Mouse (Mus musculus) ovary, postnatal 36 days (tissue): ENCODE data around the gene Cfap44.
A peak's percentile ranks its signal among the peaks of the same experiment; 100 is the strongest.

ENCODE experiments used
- DNase-seq: peaks from one replicate; pipeline ENCODE4 v3.0.0; 2022; ENCODE audit warnings: low spot score, mixed read lengths

Gene Cfap44

DNA sequence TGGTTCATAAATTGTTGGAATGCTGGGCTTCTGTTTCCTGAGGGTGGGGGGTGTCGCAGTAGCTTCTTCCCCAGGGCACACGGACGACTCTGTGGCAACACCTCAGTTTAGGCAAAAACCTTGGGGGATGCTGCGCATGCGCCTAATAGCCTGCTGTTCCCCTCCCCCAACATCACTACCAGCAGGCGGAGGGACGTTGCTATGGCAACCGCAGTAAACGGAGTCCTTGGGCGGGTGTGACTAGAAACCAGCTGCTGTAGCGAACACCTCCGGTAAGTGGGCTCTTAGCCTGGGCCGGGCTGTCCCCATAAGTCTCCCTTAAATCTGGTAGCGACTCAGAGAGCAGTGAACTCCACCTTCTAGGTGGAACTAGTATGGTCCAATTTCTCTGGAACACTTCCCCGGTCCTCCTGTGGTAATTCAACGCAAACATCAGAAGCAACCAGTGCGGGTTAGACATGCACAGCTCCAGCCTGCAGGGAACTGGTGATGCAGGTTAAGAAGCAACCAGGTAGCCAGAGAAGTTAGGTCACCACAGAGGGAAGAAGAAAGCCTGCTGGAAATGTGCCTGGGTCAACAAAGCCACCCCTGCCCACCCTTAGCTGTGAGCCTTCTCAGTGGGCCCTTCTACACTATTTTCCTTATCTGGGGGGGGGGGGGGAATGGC lies at the start of gene Cfap44:
Gene Cfap44, plus strand, starts transcription at position 220 of the 667 bp plus-strand sequence.
- peak; percentile 73 for DNase-seq

DNA sequence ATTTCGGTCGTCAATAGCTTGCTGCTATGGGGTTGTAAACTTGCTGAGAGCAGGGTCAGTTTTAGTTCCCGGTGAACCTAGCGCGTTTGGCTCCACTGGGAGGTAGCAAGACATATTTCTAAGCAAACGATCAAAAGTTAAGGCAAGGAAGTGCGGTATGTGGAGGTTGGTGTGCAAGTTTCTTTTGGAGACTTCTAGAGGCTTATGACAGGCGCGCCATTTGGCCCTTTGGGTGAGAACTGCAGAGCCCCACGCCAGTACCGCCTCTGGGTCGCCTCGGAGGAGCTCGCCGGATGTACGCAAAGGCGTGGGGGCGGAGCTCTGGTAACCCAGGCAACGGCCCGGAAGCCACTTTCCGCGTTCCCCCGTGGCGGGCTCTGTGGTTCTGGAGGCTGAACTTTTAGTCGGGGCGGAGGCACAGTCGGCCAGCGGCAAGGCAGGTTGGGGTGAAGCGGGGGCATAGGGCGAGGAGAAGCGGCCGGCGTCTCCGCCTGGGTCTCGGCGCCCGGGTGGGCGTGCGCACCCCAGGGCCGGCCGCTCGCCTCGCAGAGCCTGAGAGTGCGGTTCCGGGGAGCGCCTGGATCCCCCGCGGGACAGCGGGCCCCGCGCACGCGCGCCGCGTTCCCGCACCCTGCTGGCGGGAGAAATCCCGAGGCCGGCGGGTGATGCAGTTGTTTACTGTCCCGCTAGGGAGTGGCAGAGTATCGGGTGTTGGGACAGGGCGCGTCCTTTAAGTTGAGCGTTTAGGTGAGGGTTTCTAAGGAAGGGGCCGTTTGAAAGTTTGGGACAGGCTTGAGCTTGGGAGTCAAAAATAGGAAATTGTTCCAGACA lies 47.3 kb upstream of the Cfap44 start, which contains the start of gene Spice1:
Gene Spice1, plus strand, starts transcription at position 51 of the 831 bp plus-strand sequence.
- DNase-seq: peak; percentile 92

DNA sequence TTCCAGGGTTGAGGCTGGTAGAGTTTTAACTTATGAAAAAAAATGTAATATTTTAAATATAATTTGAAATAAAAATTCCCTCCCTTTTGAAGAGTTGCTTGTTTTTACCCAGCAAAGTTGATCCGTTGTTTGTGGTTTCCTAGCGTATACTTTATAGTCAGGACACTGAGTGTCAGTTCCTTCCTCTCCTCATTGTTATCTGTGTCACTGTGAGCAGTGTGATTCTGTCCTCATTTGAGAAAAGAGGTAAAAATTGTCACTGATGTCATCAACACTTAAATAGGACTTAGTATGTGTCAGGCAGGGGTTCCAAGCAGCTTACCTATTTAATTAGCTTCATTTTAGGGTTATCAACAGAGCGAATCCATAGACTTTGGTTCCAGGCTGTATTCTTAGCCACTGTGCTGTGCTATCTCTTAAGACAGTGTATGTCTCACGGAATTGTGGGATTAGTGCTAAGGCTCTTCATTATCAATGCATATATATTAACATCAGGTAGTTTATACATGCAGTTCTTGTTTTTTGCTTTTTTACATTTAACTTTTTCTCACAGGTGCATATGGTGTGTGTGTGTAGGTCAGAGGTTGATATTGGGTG lies 44.7 kb upstream of the Cfap44 start:
- DNase-seq: no peak

DNA sequence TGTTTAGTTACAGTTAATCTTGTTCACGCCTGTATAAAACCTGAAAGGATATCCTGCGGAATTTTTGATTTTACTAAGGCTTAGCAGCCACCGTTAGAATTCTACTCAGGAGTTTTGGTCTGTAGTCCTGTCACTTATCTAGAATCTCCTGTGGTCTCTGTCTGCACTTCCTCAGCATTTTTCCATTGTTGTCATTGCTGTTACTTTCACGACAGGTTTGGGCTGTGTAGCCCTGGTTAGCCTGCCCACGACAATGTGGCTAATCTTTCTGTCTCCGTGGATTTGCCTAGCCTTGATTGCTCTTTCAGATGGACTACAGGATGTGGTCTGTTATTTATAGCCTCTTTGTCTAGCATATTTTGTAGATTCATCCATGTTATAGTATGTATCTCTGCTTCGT lies 38.3 kb upstream of the Cfap44 start:
- no peak for DNase-seq

DNA sequence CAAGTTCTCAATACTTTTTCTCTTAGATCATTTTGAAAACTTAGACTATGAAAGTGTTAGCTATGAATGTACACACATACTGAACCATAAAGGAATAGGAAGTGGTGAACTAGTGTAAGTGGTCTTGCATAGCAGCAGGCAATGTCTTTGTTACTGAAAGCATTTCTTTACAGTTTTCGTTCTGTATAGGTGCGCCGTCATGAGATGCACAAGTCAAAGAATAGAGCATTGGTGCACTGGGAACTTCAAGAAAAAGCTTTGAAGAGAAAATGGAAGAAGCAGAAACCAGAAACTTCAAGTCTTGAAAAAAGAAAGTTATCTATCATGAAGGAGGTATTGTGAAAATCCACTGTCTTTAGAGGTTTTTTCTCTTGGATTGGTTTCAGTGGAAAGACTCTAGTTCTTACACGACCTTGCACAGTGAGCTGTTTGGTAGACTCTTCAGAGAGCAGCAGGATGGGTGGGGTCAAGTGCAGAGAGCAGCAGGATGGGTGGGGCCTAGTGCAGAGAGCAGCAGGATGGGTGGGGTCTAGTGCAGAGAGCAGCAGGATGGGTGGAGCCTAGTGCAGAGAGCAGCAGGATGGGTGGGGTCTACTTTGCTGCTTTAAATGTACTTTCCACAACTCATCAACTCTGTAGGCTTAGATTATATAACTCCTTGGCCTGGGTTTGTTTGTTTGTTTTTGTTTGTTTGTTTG lies 36.9 kb upstream of the Cfap44 start:
- no peak for DNase-seq

DNA sequence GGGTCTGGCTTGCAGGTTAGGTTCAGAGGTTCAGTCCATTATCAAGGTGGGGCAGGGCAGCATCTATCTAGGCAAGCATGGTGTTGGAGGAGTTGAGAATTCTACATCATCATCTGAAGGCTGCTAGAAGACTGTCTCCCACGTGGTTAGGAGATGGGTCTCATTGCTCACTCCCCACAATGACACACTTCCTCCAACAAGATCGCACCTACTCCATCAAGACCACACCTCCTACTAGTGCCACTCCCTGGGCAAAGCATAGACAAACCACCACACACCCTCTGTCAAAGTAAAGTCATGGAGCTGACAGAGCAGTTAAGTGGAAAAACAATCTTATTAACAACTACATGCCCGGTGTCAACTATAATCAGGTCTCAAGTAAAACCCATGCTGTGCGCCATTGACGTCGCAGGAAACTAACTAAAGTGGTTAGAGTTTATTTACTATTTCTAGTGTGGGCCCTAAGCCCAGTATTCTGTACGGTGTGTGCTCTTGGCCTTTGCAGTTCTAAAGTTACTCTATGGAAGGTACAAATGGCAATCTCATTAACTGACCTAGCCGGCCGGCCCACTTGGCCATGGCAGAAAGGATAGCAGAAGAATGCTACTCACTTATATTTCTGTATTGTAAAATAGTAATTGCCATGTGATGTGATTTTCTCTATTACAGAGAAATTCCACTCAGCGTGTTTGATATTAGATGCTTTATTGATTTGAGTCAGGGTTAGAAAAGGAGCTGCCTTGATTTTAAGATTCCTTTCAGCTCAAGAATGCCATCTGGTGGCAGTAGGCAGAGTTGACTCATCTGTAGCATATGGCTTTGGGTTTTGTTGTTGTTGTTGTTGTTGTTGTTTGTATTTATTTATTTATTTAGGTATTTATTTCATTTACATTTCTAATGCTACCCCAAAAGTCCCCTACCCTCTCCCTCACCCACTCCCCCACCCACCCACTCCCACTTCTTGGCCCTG lies 32.4 kb upstream of the Cfap44 start:
- no peak for DNase-seq

DNA sequence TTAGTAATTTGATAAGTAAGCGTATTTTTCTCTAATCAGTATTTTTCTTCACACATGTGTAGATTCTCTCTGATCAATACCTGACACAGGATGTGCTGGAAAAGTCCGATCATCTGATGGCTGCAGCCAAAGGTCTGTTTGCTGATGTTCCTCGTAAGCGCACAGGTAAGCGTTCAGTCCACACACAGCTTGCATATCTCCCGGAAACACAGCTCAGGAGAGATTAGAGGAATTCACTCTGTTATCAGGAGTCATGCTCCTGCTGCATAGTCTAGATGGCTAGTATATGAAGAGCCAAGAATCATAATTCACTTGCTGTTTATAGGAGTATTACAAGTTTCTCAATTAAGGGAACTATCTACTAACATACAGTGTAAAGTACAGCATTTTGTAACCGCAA lies 29.1 kb upstream of the Cfap44 start:
- DNase-seq: no peak

DNA sequence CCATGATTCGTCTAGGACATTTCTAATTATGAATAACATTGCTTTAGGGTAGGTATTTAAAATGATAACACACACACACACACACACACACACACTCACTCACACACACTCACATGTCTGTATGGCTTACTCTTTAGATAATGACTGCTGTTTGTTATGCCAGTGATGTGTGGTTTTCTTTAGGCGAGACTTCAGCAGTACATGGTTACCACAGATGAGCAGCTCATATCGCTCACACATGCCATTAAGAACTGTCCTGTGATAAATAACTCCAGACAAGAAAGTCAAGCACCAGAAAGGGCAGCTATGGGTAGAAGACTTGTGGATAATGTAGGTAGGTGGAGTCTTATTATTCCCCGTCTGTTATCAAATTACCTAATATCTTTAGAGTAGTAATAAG lies 19.1 kb upstream of the Cfap44 start:
- DNase-seq: no peak

DNA sequence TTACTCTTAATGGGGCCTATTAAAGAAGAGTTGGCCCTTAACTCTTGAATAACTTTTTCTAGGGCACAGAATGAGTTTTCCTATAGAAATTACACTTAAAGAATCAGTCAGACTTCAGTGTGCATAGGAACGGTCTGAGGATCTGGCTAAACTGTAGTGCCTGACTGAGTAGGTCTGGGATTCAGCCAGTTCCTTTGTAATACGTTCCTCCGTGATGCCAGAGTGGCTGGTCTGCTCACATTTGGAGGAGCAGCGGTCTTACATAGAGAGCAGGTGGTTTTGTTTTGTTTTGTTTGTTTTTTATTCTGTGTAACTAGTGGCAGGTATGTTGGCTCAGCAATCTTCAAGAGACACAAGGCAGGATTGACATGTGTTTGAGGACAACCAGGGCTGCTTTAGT lies 14.6 kb upstream of the Cfap44 start:
- no peak for DNase-seq

DNA sequence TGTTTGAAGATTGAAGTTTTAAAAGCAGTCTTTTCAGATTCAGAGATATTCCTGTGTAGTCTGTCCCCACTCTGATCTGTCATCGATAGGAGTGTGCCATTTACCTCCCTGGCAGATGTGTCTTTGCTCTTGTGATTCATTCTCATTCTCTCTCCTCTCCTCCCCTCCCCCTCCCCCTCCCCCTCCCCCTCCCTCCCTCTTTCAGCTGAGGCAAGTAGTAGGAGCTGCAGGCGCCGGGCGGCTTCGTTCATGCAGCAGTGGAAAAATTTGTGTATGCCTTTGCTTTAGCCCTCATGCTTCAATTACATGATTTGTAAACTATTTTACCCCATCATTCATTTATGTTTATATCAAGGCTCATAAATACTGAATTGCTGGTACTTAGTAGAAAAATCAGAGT lies 13.0 kb upstream of the Cfap44 start:
- DNase-seq: no peak

DNA sequence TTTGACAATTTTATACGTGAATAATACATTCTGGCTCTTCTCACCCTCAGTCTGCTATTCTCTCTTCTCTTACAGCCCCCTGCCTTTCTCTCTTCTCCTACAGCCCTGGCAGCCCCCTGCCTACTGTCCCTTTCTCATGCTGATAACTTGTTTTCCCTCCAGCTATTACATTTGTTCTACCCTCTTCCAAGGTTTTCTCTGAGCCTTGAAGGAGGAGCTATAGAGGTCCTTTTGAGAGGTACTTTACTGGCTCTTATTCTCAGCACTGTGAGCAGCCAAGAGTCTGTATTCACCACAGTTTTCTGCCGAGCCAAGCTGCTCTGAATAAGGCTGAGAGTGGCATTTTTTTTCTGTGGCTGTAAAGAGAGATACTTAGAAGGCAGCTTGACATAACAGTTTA lies 11.0 kb upstream of the Cfap44 start:
- no peak for DNase-seq

DNA sequence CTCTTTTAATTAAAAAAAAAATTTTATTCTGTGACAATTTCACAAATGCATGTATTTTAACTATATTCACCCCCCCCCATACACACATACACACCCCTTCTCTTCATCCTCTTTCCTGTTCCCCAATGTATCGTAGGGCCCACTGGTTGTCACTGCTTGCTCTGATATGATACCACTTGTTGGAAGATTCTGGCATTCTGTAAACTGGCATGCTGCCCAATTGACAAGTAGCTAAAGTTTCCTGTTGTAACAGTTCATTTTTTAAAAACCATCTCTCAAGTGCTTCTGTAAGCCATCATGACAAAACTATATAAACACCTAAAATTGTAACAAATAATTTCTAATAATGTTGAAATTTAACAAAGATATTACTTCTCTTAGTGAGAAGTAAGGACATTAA lies 10.3 kb upstream of the Cfap44 start:
- DNase-seq: no peak

DNA sequence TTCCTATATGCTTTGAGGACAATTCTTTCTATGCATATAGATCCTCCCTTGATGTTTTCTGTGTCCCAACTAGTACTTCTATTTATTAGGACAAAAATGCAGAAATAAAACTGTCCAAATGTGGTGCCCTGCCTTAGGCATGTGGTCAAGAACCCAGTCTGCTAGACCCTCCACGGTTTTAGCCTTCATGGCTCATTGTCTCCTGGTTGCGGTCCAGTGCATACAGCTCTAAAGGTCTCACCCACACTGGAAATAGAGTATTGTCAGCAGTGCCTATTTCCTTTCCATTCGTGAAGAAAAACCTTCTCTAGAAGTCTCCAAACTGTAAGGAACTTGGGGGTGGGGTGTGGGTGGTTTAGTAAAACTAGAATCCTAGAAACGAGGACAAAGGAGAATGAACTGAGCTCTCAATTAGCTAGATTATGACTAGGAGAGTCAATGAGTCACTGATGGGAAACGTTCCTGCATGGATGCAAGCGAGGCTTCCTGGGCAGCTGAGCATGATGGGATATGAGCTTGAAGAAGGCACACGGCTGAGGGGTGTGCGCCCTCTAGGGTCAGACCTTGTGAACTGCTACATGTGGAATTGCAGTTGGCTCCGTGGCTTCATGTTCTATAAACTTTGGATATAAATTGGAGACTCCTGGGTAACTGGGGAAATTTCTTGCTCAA lies 2.6 kb upstream of the Cfap44 start:
- peak; percentile 15 for DNase-seq

DNA sequence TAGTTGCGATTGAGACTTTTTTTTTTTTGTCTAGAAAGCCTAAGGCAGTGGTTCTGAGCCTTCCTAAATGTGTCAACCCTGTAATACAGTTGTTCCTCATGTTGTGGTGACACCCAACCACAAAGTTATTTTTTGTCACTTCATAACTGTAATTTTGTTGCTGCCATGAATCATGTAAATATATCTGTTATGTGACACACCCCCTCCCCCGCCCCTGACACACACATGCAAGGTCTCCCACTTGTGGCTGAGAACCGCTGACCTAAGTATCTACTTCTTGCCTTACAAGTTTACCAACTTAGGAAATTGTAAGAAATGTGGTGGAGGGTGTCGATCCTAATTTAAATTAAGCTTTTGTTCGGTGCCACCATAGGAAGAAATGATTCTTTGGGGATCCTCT lies 10.3 kb downstream of the Cfap44 start:
- DNase-seq: no peak

DNA sequence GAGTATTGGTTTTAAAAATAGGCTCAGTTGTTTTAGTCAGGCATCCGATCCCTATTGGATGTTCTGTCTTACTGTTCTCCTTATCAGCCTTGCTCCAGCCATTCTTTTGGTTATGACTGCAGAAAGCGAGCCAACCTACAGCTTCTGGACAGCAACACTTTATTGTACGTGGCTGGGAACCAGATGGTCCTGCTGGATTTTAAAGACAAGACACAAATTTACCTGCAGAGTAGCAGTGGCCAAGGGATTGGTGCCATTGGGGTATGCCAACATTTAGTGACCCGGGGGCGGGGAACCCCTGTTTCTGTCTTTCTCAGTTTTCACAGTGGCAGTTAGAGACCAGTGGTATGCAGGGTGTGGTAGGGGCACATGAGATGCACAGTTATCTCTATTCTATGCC lies 12.6 kb downstream of the Cfap44 start:
- DNase-seq: no peak

DNA sequence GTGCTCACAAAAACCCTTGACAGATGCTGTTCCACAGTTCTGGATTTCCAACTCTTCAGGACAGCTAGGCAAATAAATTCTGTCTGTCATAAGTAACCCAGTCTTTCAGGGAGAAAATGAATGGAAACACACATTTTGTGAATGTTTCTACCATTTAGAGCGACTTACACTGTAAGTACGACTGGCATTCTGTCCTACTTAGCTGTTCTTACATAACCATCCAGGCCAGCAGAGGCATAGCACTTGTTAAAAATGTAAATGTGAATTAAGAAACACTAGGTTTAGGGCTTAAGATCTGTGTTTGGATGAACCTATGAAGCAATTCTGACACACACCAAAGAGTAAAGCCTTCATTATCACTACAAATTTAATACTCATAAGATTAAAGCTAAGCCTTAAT lies 13.7 kb downstream of the Cfap44 start:
- no peak for DNase-seq

DNA sequence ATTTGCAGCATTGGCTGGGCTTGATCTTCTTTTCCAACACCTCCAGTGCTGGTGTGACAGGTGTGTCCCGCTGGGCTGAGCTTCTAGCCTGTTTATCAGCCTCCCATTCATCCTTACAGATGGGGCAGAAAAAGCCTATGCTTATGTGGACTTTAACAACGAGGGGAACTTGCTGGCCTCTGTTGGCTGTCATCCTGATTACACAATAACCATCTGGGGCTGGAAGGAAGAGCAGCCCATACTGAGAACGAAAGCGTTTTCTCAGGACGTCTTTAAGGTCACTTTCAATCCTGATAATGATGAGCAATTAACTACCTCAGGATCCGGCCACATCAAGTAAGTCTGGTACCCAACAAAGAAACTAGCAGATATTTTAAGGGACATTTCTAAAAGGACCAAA lies 15.6 kb downstream of the Cfap44 start:
- DNase-seq: no peak

DNA sequence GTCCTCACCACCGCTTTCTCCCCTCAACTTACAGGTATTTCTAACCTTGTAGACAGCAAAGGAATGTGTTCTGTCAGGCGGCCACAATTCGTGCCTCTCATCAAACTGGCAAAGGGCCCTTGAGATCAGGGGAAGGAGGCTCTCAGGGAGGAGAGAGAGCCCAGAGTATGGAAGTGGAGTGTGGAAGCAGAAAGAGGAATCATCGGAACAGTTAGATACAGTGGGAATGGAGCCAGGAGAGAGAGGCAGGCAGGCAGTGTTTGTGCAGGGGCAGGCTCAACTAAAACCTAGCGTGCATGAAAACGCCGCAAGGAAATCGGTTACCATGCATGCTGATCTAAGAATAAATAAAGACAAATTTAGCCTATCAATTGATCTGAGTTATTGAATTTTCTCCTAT lies 23.0 kb downstream of the Cfap44 start:
- no peak for DNase-seq

DNA sequence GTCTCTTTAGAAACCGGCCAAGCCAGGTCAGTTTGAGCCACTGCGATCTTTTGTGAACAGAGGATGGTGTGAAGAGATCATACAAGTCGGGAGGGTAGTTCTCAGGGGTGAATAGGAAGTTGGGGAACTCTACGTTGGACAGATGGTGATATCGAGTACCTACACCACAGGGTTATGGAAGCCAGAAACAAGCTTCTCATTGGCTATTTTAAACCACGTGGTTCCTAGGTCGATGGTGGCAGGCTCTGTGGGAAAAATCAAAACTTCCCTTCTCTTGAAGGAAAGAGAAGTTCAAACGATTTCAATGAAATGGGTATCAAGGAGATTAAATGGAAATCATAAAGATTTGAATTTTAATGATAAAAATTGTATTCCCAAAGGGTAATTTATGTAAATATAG lies 27.1 kb downstream of the Cfap44 start:
- no peak for DNase-seq

DNA sequence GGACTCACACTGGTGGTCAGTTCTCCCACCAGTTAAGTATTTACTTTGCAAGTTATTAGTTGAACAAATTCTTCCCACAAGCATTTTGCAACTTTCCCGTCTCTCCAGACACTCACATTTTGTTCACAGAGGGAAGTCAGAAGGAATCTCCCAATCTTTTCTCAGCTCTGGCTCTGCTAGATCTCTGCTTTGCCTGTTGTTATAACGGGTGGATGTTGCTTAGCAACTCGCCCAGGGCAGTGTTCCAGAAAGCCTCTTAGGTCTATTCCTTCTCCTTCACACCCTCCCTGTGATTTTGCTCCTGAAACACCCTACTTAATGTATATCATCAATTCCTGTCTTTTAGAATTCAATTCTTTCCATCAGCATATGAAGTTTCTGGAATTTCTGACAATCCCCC lies 28.9 kb downstream of the Cfap44 start:
- peak; percentile 9 for DNase-seq

DNA sequence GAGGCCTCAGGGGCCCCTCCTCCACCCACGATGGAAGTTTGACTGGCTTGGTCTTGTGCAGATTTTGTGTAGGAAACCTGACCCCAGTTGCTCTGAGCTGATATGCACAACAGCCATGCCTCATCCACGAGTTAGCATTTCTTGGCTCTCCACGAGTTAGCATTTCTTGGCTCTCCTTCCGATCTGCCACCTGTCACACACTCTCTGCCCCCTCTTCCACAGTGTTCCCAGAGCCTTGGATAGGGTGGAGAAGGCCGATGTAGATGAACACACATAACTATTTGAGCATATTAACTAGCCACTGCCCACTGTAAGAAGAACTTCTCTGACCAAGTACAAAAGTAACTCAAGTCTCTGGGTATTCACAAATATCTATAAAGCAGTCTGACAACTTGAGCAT lies 33.9 kb downstream of the Cfap44 start:
- DNase-seq: no peak
